Mouse (Mus musculus) frontal cortex, postnatal 14 days (tissue): ENCODE results near the gene Klhl35.

ENCODE experiments used
- DNase-seq, 2 experiments: peaks; one replicate each; pipeline ENCODE4 v3.0.0; 2022; ENCODE audit warnings: low spot score in 2 of 2

The Klhl35 gene

GRCm38 (mm10) chr7:99450703-99451102, 15.1 kb upstream of the Klhl35 start:
- DNase-seq: peak in 1 of 2 experiments; percentile 69

GRCm38 (mm10) chr7:99452859-99453258, 12.9 kb upstream of the Klhl35 start:
- DNase-seq: no peak

- DNase-seq: no peak
Observed at GRCm38 (mm10) chr7:99454044-99454443, 11.8 kb upstream of the Klhl35 start.

GRCm38 (mm10) chr7:99458849-99459248, 7.0 kb upstream of the Klhl35 start:
- no peak for DNase-seq

- no peak for DNase-seq
Observed at GRCm38 (mm10) chr7:99459888-99460652, 5.7 kb upstream of the Klhl35 start.

GRCm38 (mm10) chr7:99463120-99463519, 2.7 kb upstream of the Klhl35 start:
- DNase-seq: no peak

- no peak for DNase-seq
Observed at GRCm38 (mm10) chr7:99467916-99468282, 2.1 kb downstream of the Klhl35 start.

- peak in 1 of 2 experiments; percentile 61 for DNase-seq
Observed at GRCm38 (mm10) chr7:99468283-99469132, 2.7 kb downstream of the Klhl35 start.

GRCm38 (mm10) chr7:99469680-99470405, 4.0 kb downstream of the Klhl35 start:
- no peak for DNase-seq

- DNase-seq: no peak
Observed at GRCm38 (mm10) chr7:99471578-99471977, 5.8 kb downstream of the Klhl35 start.

GRCm38 (mm10) chr7:99473638-99474407, 8.0 kb downstream of the Klhl35 start:
- peak in 1 of 2 experiments; percentile 7 for DNase-seq

- no peak for DNase-seq
Observed at GRCm38 (mm10) chr7:99474836-99475561, 9.2 kb downstream of the Klhl35 start.

GRCm38 (mm10) chr7:99475562-99475911, 9.7 kb downstream of the Klhl35 start:
- DNase-seq: no peak

GRCm38 (mm10) chr7:99476558-99477114, 10.8 kb downstream of the Klhl35 start:
- DNase-seq: no peak

- DNase-seq: no peak
Observed at GRCm38 (mm10) chr7:99477235-99477634, 11.4 kb downstream of the Klhl35 start.

GRCm38 (mm10) chr7:99482637-99483036, 16.8 kb downstream of the Klhl35 start:
- no peak for DNase-seq

- peak; percentile 92 to 94 for DNase-seq
Observed at GRCm38 (mm10) chr7:99483271-99483923, 17.6 kb downstream of the Klhl35 start, which contains the start of gene Rps3. TSS of gene Rps3 (minus strand) at chr7:99483738.

GRCm38 (mm10) chr7:99483924-99484319, 18.1 kb downstream of the Klhl35 start:
- no peak for DNase-seq

- no peak for DNase-seq
Observed at GRCm38 (mm10) chr7:99484679-99485078, 18.9 kb downstream of the Klhl35 start.

GRCm38 (mm10) chr7:99489708-99490107, 23.9 kb downstream of the Klhl35 start:
- DNase-seq: no peak
